Mouse (Mus musculus): ENCODE measurements around the gene Mxra7. TPM values are rescaled to one million over a fixed set of nuclear protein-coding genes. Genes with fewer than 3 reads are reported as not detected.

The Mxra7 gene
- total RNA-seq, 2 experiments from 2014 or later, result 0.10 TPM; not detected in 1

- no peak for ATAC-seq (replicated peaks; ENCODE audit: poor library complexity)
Measured at GRCm38 (mm10) chr11:116784221-116784620, 43.6 kb downstream of the Mxra7 start.

- peak; percentile 99 for ATAC-seq (replicated peaks; ENCODE audit: poor library complexity)
Measured at GRCm38 (mm10) chr11:116782737-116783145, 45.1 kb downstream of the Mxra7 start.

DNA sequence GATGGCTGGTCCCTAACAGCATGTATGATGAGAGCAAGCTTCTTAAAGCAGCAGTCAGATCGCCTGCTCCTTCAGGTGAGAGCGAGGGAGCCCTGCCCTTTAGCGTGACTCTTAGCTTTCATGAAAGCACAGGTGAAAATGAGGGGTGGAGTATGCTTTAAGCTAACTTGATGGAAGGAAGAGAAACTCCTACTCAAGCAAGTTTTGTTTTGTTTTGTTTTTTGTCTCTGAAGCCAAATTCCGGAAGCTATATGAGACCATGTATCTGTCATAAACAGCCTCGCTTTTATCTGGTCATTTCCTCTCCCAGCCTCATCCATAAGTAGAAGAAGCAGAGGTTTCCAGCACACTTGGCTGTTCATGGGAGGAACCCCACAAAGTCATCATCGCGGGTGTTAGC is 52.4 kb downstream of the Mxra7 start, which contains the start of gene St6galnac1:
Gene St6galnac1, minus strand, starts transcription at position 101 of the 400 bp plus-strand sequence.
- no peak for ATAC-seq (replicated peaks; ENCODE audit: poor library complexity)

GRCm38 (mm10) chr11:116773205-116773604 is 54.6 kb downstream of the Mxra7 start:
- ATAC-seq (replicated peaks; ENCODE audit: poor library complexity), result no peak

DNA sequence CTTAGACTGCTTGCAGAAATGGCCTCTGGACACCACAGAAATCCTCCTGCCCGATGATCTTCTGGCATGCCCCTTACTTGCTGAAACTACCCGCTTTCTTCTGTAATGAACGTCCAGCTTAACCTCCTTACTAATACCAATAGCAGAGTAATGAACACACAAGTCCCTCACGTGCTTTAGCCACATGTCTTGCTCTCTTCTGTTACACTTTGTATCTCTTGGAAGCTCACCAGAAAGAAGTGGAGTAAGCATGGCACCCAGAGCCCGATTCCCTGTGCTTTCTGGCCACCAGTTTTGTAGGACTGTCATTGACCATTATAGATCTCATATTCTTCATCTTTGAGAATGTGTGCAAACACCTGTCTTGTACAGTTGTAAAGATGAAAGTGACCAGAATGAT is 58.0 kb downstream of the Mxra7 start:
- no peak for ATAC-seq (replicated peaks; ENCODE audit: poor library complexity)

DNA sequence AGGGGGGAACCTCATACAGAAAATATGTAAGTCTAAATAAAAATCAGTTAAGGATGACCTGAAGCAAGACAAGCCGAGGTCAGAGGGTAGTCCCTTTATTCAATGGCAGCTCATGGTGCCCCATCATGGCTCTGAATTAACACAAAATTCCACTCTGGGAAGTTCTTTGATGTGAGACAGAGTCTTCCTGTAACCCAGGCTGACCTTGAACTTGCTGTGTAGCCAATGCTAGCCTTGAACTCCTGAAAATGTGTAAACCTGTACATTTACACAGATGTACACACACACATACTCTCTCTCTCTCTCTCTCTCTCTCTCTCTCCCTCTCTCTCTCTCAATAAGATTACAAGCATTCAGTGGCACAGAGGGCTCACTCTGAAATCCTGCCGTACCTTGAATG is 62.9 kb downstream of the Mxra7 start:
- no peak for ATAC-seq (replicated peaks; ENCODE audit: poor library complexity)

GRCm38 (mm10) chr11:116764346-116764745 is 63.5 kb downstream of the Mxra7 start:
- no peak for ATAC-seq (replicated peaks; ENCODE audit: poor library complexity)

DNA sequence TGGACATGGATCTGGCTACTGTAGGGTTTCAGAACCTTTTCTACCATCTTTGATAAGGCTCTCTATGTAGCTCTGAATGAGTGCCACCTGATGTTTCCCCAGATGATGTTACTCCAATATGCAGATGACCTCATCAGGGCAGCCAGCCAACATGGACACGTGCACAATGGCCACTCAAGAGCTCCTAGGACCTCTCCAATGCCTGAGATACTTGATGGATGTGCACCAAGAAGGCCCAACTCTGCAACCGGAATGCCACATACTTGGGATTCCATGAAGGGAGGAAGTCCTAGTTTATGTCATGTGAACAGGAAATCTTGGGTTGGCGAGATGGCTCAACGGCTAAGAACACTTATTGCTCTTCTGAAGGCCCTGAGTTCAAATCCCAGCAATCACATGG is 72.7 kb downstream of the Mxra7 start:
- ATAC-seq (replicated peaks; ENCODE audit: poor library complexity), result no peak

- no peak for ATAC-seq (replicated peaks; ENCODE audit: poor library complexity)
Measured at GRCm38 (mm10) chr11:116753674-116754470, 74.0 kb downstream of the Mxra7 start.

Other genes starting within 250 kb of the Mxra7 start
- 5.0 TPM in 2 replicates for gene Ube2o, start 246.6 kb downstream of the Mxra7 start, total RNA-seq (2015)
- 6.1 and 6.4 TPM in 2 replicates for gene Ube2o, start 246.6 kb downstream of the Mxra7 start, total RNA-seq (2017)
- not detected in 2 replicates for gene Aanat, start 241.6 kb downstream of the Mxra7 start, total RNA-seq (2015)
- gene Aanat, start 241.6 kb downstream of the Mxra7 start, total RNA-seq (2017), result not detected in 2 replicates
- 3.7 and 4.9 TPM in 2 replicates for gene Rhbdf2, start 201.0 kb downstream of the Mxra7 start, total RNA-seq (2015)
- 2.7 and 3.5 TPM in 2 replicates for gene Rhbdf2, start 201.0 kb downstream of the Mxra7 start, total RNA-seq (2017)
- 0.47 TPM in 1 of 2 replicates, not detected in the other for gene Prcd, start 174.5 kb downstream of the Mxra7 start, total RNA-seq (2015)
- 0.17 TPM in 1 of 2 replicates, not detected in the other for gene Prcd, start 174.5 kb downstream of the Mxra7 start, total RNA-seq (2017)
- not detected in 2 replicates for gene Cygb, start 173.7 kb downstream of the Mxra7 start, total RNA-seq (2015)
- gene Cygb, start 173.7 kb downstream of the Mxra7 start, total RNA-seq (2017), result not detected in 2 replicates
- not detected in 2 replicates for gene St6galnac1, start 52.5 kb downstream of the Mxra7 start, total RNA-seq (2015)
- gene St6galnac1, start 52.5 kb downstream of the Mxra7 start, total RNA-seq (2017), result not detected in 2 replicates
- 49.9 and 53.9 TPM in 2 replicates for gene Mettl23, start 15.2 kb upstream of the Mxra7 start, total RNA-seq (2015)
- gene Mettl23, start 15.2 kb upstream of the Mxra7 start, total RNA-seq (2017), result 21.7 and 31.8 TPM in 2 replicates
- 42.9 and 43.8 TPM in 2 replicates for gene Jmjd6, start 15.4 kb upstream of the Mxra7 start, total RNA-seq (2015)
- gene Jmjd6, start 15.4 kb upstream of the Mxra7 start, total RNA-seq (2017), result 43.6 and 50.1 TPM in 2 replicates
- gene Mfsd11, start 24.4 kb upstream of the Mxra7 start, total RNA-seq (2015), result 13.6 and 14.8 TPM in 2 replicates
- gene Mfsd11, start 24.4 kb upstream of the Mxra7 start, total RNA-seq (2017), result 11.1 and 11.2 TPM in 2 replicates
- gene Srsf2, start 25.0 kb upstream of the Mxra7 start, total RNA-seq (2015), result 1,322 and 1,338 TPM in 2 replicates
- 519 and 522 TPM in 2 replicates for gene Srsf2, start 25.0 kb upstream of the Mxra7 start, total RNA-seq (2017)
- gene Mgat5b, start 90.8 kb upstream of the Mxra7 start, total RNA-seq (2015), result not detected in 2 replicates
- gene Mgat5b, start 90.8 kb upstream of the Mxra7 start, total RNA-seq (2017), result not detected in 2 replicates

Data from megakaryocyte progenitor cell, adult 5-6 weeks (primary cell).